Mouse (Mus musculus) bone marrow macrophage, adult 2 months (primary cell): ENCODE measurements around the gene Kbtbd12. TPM values are rescaled to one million over a fixed set of nuclear protein-coding genes. Genes with fewer than 3 reads are reported as not detected.

Experiments
- H3K27ac ChIP-seq: 2 replicates; pipeline ENCODE4 v1.5.1; 2012; ENCODE audit warnings: low read depth, low read length; ENCODE audit not compliant: insufficient read depth
- H3K4me1 ChIP-seq: 2 replicates; pipeline ENCODE4 v1.6.1; 2012; ENCODE audit warnings: low read length; ENCODE audit not compliant: control insufficient read depth, insufficient read depth
- H3K4me3 ChIP-seq: 2 replicates; pipeline ENCODE4 v1.5.1; 2012; ENCODE audit warnings: mild to moderate bottlenecking, low read length, moderate library complexity; ENCODE audit not compliant: insufficient read depth
- CTCF ChIP-seq: IDR thresholded peaks from 2 replicates; pipeline ENCODE4 v1.5.1; 2012; ENCODE audit warnings: low read depth, mild to moderate bottlenecking, low read length, moderate library complexity
- POLR2A ChIP-seq: IDR thresholded peaks from 2 replicates; pipeline ENCODE4 v1.6.1; 2012; ENCODE audit warnings: mild to moderate bottlenecking, low read depth, low read length, borderline replicate concordance
- polyA plus RNA-seq: library from polyadenylated mRNA; stranded (reverse); fragments of >200 nt; gene quantifications from 2 replicates; pipeline ENCODE4 v1.2.4, GENCODE M21; 2012; ENCODE audit not compliant: missing spikeins, insufficient read depth, insufficient read length

Gene Kbtbd12
- polyA plus RNA-seq, 1 experiment = not detected

- no peak overlapping the region for H3K4me3 ChIP-seq
- peaks cover 6% of the 10 kb centered on the region for H3K4me1 ChIP-seq
- H3K27ac ChIP-seq = peak overlapping the region; percentile 44
- no peak for TF ChIP-seq CTCF
Observed at GRCm38 (mm10) chr6:88641346-88641920, 3.7 kb upstream of the Kbtbd12 start.

- H3K4me3 ChIP-seq = no peak overlapping the region
- peaks cover 6% of the 10 kb centered on the region for H3K4me1 ChIP-seq
- TF ChIP-seq POLR2A (no peak), CTCF (no peak)
Observed at GRCm38 (mm10) chr6:88640331-88640730, 2.6 kb upstream of the Kbtbd12 start.

GRCm38 (mm10) chr6:88639921-88640320, 2.2 kb upstream of the Kbtbd12 start:
- H3K4me1 ChIP-seq = peaks cover 6% of the 10 kb centered on the region
- H3K27ac ChIP-seq = no peak overlapping the region
- no peak overlapping the region for H3K4me3 ChIP-seq
- no peak for TF ChIP-seq CTCF
- no peak for TF ChIP-seq POLR2A

More at GRCm38 (mm10) chr6:88640331-88640730, 2.6 kb upstream of the Kbtbd12 start:
- H3K27ac ChIP-seq = no peak overlapping the region

- H3K4me3 ChIP-seq = no peak overlapping the region
- H3K4me1 ChIP-seq = peaks cover 6% of the 10 kb centered on the region
- H3K27ac ChIP-seq = no peak overlapping the region
- TF ChIP-seq POLR2A (no peak), CTCF (no peak)
Observed at GRCm38 (mm10) chr6:88639372-88639920, 1.7 kb upstream of the Kbtbd12 start.

- peaks cover 6% of the 10 kb centered on the region for H3K4me1 ChIP-seq
- H3K27ac ChIP-seq = no peak overlapping the region
- no peak overlapping the region for H3K4me3 ChIP-seq
- TF ChIP-seq CTCF (no peak), POLR2A (no peak)
Observed at GRCm38 (mm10) chr6:88638917-88639316, 1.2 kb upstream of the Kbtbd12 start.

GRCm38 (mm10) chr6:88635881-88636754, 1.6 kb downstream of the Kbtbd12 start:
- Histone ChIP-seq H3K27ac (no peak overlapping the region), H3K4me3 (no peak overlapping the region), H3K4me1 (0 out of 2 replicates have a peak, but pooled peaks cover 2% of the 10 kb centered on the region)
- TF ChIP-seq POLR2A (no peak), CTCF (no peak)

- Histone ChIP-seq H3K4me1 (no peaks in the 10 kb centered on the region), H3K27ac (no peak overlapping the region), H3K4me3 (no peak overlapping the region)
- no peak for TF ChIP-seq CTCF
- TF ChIP-seq POLR2A = no peak
Observed at GRCm38 (mm10) chr6:88631293-88631692, 6.5 kb downstream of the Kbtbd12 start.

- H3K4me1 ChIP-seq = no peaks in the 10 kb centered on the region
- H3K4me3 ChIP-seq = no peak overlapping the region
- no peak for TF ChIP-seq CTCF
- TF ChIP-seq POLR2A = no peak
- no peak overlapping the region for H3K27ac ChIP-seq
Observed at GRCm38 (mm10) chr6:88630560-88630959, 7.2 kb downstream of the Kbtbd12 start.

GRCm38 (mm10) chr6:88629821-88630220, 7.9 kb downstream of the Kbtbd12 start:
- Histone ChIP-seq H3K4me1 (no peaks in the 10 kb centered on the region), H3K4me3 (no peak overlapping the region), H3K27ac (no peak overlapping the region)
- TF ChIP-seq POLR2A (no peak), CTCF (no peak)

- Histone ChIP-seq H3K4me1 (no peaks in the 10 kb centered on the region), H3K4me3 (peak overlapping the region; percentile 48), H3K27ac (no peak overlapping the region)
- no peak for TF ChIP-seq POLR2A
Observed at GRCm38 (mm10) chr6:88627317-88627811, 10.4 kb downstream of the Kbtbd12 start.
